Comparison of ENCODE assay signal across 8 mouse cellular contexts in the genomic region with DNA sequence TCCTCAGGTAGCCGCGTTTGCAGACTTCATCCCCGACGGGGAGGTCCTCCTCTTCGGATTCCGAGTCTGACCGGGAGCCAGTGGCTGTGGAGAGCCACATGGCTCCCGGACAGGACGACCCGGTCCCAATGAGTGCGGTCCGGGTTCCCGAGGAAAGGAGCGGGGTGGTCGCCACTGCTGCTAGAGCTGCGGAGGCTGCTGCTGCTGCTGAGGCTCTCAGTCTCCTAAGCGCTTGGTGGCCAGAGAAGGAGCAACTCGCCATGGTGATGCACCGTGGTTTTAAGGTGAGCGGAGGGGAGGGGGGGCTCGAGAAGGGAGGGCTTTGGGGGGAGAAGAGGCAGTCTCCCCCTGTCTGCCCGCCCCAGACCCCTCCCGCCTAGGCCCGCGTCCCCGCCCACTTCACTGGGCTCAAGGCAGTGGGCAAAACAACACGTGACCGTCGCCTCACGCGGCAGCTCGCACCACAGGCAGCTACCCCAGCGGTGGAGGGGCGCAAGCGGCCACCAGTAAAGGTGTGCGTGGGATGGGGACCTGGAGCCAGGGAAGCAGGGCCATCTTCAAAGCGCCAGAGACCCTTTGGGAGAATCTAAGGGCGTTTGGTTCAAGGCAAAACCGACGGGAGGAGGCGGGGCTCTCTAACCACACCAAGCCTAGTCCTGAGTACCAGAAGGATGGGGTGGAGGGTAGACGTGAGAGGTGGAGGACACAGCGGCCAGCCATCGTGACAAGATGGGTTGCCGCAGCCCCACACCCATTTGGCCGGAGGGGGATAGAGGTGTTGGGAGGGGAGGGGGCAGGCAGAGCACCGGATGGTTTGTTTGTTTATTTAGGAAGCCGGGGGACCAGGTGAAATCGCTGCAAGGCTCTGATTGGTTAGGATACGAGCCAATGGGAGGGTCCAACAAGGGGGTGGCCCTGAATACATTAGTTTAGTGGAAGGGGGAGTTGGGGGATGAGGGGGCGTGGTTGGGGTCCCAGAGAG. TPM values are rescaled to one million over a fixed set of nuclear protein-coding genes. Genes with fewer than 3 reads are reported as not detected.
DNase-seq lines count a peak whose midpoint lies in the region; ATAC-seq and TF ChIP-seq lines count a peak whose summit lies in the region.

A gene (minus strand): TSS at position 327 of the 982 bp plus-strand sequence.

- no peak for TF ChIP-seq CTCF in E14TG2a.4 (conservative IDR thresholded peaks at IDR 0.05; ENCODE audit: low read length)
- TF ChIP-seq CTCF in bone marrow macrophage, adult 2 months (IDR thresholded peaks at IDR 0.05; ENCODE audit: low read depth, low read length) = no peak
- no peak for TF ChIP-seq CTCF in stomach, postnatal 0 days (IDR thresholded peaks at IDR 0.05; ENCODE audit: low read depth)

- no peaks in the 10 kb centered on the region for H3K36me3 ChIP-seq in E14TG2a.4 (ENCODE audit: insufficient read depth, low read length)
- H3K36me3 ChIP-seq in hindbrain, embryonic 11.5 days (ENCODE audit: control insufficient read depth, insufficient read depth, low read length) = no peaks in the 10 kb centered on the region
- H3K36me3 ChIP-seq in liver, embryonic 12.5 days = no peaks in the 10 kb centered on the region
- H3K36me3 ChIP-seq in stomach, postnatal 0 days (ENCODE audit: control insufficient read depth, insufficient read depth, low read length) = no peaks in the 10 kb centered on the region

- WGBS in hindbrain, embryonic 11.5 days = 18% methylated on average over 46 of the region's 51 CpGs
- 15% methylated on average over 46 of the region's 51 CpGs for WGBS in liver, embryonic 12.5 days (ENCODE audit: insufficient replicate concordance)
- WGBS in stomach, postnatal 0 days = 27% methylated on average over 43 of the region's 51 CpGs

- no peaks in the 10 kb centered on the region for H3K9me3 ChIP-seq in E14TG2a.4 (ENCODE audit: low read length)
- no peaks in the 10 kb centered on the region for H3K9me3 ChIP-seq in hindbrain, embryonic 11.5 days (ENCODE audit: control insufficient read depth, low read length)
- H3K9me3 ChIP-seq in liver, embryonic 12.5 days (replicated peaks) = no peaks in the 10 kb centered on the region
- H3K9me3 ChIP-seq in stomach, postnatal 0 days (ENCODE audit: control insufficient read depth, low read length) = no peaks in the 10 kb centered on the region

- ATAC-seq in hindbrain, embryonic 11.5 days (ENCODE audit: low FRiP score) = peak; percentile 83
- no peak for ATAC-seq in liver, embryonic 12.5 days
- peak; percentile 38; the same call in 1 of the 2 replicates for ATAC-seq in stomach, postnatal 0 days (ENCODE audit: low FRiP score, low TSS enrichment)

- H3K4me1 ChIP-seq in E14TG2a.4 (replicated peaks; ENCODE audit: low read depth, low read length) = peaks cover 12% of the 10 kb centered on the region; the same call in 1 of the 2 replicates
- no peaks in the 10 kb centered on the region for H3K4me1 ChIP-seq in bone marrow macrophage, adult 2 months (ENCODE audit: control insufficient read depth, insufficient read depth, low read length)
- H3K4me1 ChIP-seq in hindbrain, embryonic 11.5 days (replicated peaks; ENCODE audit: control insufficient read depth, insufficient read depth, low read length) = 0 out of 2 replicates have a peak, but pooled peaks cover 2% of the 10 kb centered on the region
- no peaks in the 10 kb centered on the region for H3K4me1 ChIP-seq in liver, embryonic 12.5 days
- no peaks in the 10 kb centered on the region for H3K4me1 ChIP-seq in stomach, postnatal 0 days (replicated peaks; ENCODE audit: control insufficient read depth, insufficient read depth)

- intact Hi-C loops in left cerebral cortex, postnatal 25 days (cut with DNase I) = no loop called here

- H3K4me3 ChIP-seq in E14TG2a.4 (replicated peaks; ENCODE audit: low read length) = peak within 1 kb of the TSS; percentile 80
- peak within 1 kb of the TSS; percentile 51 for H3K4me3 ChIP-seq in bone marrow macrophage, adult 2 months (ENCODE audit: insufficient read depth, low read length)
- H3K4me3 ChIP-seq in hindbrain, embryonic 11.5 days (ENCODE audit: low read depth, low read length) = peak within 1 kb of the TSS; percentile 42
- H3K4me3 ChIP-seq in liver, embryonic 12.5 days = peak within 1 kb of the TSS; percentile 37
- H3K4me3 ChIP-seq in stomach, postnatal 0 days (ENCODE audit: low read depth, low read length) = peak within 1 kb of the TSS; percentile 32

- H3K27ac ChIP-seq in bone marrow macrophage, adult 2 months (ENCODE audit: insufficient read depth, low read depth, low read length) = no peak within 1 kb of the TSS
- H3K27ac ChIP-seq in hindbrain, embryonic 11.5 days (ENCODE audit: low read depth, low read length) = no peak within 1 kb of the TSS
- H3K27ac ChIP-seq in liver, embryonic 12.5 days = no peak within 1 kb of the TSS
- H3K27ac ChIP-seq in stomach, postnatal 0 days (replicated peaks) = no peak within 1 kb of the TSS

- peak; percentile 39 for DNase-seq in hindbrain, embryonic 11.5 days (ENCODE audit: low spot score)
- DNase-seq in stomach, postnatal 0 days (ENCODE audit: low spot score) = peak; percentile 17
- no peak for DNase-seq in cerebellum, postnatal 4 days (ENCODE audit: low spot score in 2 of 2)
- no peak for DNase-seq in left cerebral cortex, postnatal 25 days (ENCODE audit: low spot score in 2 of 2)
- no peak for DNase-seq in frontal cortex, postnatal 14 days (ENCODE audit: low spot score in 2 of 2)

- H3K4me2 ChIP-seq in hindbrain, embryonic 11.5 days (replicated peaks; ENCODE audit: low read depth, low read length) = peak within 1 kb of the TSS; percentile 53
- peak within 1 kb of the TSS; percentile 49 for H3K4me2 ChIP-seq in liver, embryonic 12.5 days
- peak within 1 kb of the TSS; percentile 51 for H3K4me2 ChIP-seq in stomach, postnatal 0 days (replicated peaks; ENCODE audit: low read depth)

- no peak for TF ChIP-seq EP300 in stomach, postnatal 0 days (optimal IDR thresholded peaks at IDR 0.05)

- H3K27me3 ChIP-seq in E14TG2a.4 (ENCODE audit: insufficient read depth, low read length) = peaks cover 45% of the 10 kb centered on the region
- H3K27me3 ChIP-seq in hindbrain, embryonic 11.5 days (ENCODE audit: control insufficient read depth, insufficient read depth, low read length) = peaks cover 53% of the 10 kb centered on the region
- peaks cover 61% of the 10 kb centered on the region for H3K27me3 ChIP-seq in liver, embryonic 12.5 days (replicated peaks)
- H3K27me3 ChIP-seq in stomach, postnatal 0 days (ENCODE audit: control insufficient read depth, insufficient read depth, low read length) = peaks cover 6% of the 10 kb centered on the region

- TF ChIP-seq POLR2A in bone marrow macrophage, adult 2 months (IDR thresholded peaks at IDR 0.05; ENCODE audit: borderline replicate concordance, low read depth, low read length) = no peak

- H3K9ac ChIP-seq in hindbrain, embryonic 11.5 days (ENCODE audit: low read depth, low read length) = no peak within 1 kb of the TSS
- no peak within 1 kb of the TSS for H3K9ac ChIP-seq in liver, embryonic 12.5 days
- no peak within 1 kb of the TSS for H3K9ac ChIP-seq in stomach, postnatal 0 days (ENCODE audit: low read length)

RNA-seq across cellular contexts. Expression of the gene that starts here (rescaled TPM):
- not detected in 2 replicates for polyA plus RNA-seq in bone marrow macrophage, adult 2 months (2012; ENCODE audit: insufficient read depth, insufficient read length, missing spikeins)
- polyA plus RNA-seq in hindbrain, embryonic 11.5 days (2014; fragmentation: Nextera tagmentation; extraction: Ambion mirVana) = 0.67 and 0.74 TPM in 2 replicates
- polyA plus RNA-seq in liver, embryonic 12.5 days (2016; fragmentation: Nextera tagmentation; extraction: Ambion mirVana) = not detected in 2 replicates
- 0.25 and 0.39 TPM in 2 replicates for polyA plus RNA-seq in stomach, postnatal 0 days (2015; fragmentation: Nextera tagmentation; extraction: Ambion mirVana)
- 1 to 10 TPM in 1 of 2 experiments, under 1 TPM in 1; 0.76 to 1.1 TPM for total RNA-seq in left cerebral cortex, postnatal 25 days (2021)

Comparison
In these comparisons a context has a peak if more than half of its experiments do, and no peak if none do; other contexts are left out.
1. Peak in DNase-seq, ATAC-seq, H3K4me3 ChIP-seq and H3K4me2 ChIP-seq in hindbrain, embryonic 11.5 days; RNA of the gene not detected or under 1 TPM.
2. Peak in DNase-seq, ATAC-seq, H3K4me3 ChIP-seq and H3K4me2 ChIP-seq in stomach, postnatal 0 days; RNA of the gene not detected or under 1 TPM.